Mouse (Mus musculus) liver, adult 2 months (tissue): ENCODE data around the gene Vmn1r24.

ENCODE experiments used
- CTCF ChIP-seq: fragments of 200-500 bp; IDR thresholded peaks from 2 replicates; pipeline ENCODE4 v1.5.1; 2011; ENCODE audit warnings: low read depth, low read length, control low read depth
- POLR2A ChIP-seq: fragments of 200-500 bp; IDR thresholded peaks from 2 replicates; pipeline ENCODE4 v1.6.1; 2011; ENCODE audit warnings: low read length, control low read depth; ENCODE audit not compliant: insufficient read depth; ENCODE audit errors: extremely low read depth

DNA sequence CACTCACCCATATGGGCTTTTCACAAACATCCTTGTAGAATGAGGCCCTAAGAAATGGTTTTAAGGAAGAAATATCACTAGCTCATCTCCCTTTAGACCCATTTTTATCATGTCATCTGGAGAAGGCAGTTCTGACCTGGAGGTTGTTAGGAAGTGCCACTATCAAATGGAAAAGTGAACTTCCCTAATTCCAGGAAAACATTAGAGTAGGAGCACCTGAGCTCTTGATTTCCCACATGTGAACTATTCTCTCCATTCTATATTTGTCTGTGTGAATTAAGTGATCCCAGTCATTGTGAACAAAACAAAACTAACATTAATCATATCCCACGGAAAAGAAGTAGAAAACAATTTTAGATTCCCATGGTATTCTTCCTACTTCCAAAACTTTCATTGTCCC lies 53.4 kb downstream of the Vmn1r24 start, which contains the start of gene Vmn1r22:
- TF ChIP-seq CTCF (no peak), POLR2A (no peak)
